Mouse (Mus musculus) heart, adult 11 months (tissue): ENCODE results near the gene Kcnk16.
"Not testable (repeated sequence)": the region's sequence is repeated elsewhere in the genome, so short reads cannot be mapped to it uniquely, and the experiment has no call there.

Experiments used
- DNase-seq: peaks from one replicate; pipeline ENCODE4 v3.0.0; 2022

The Kcnk16 gene

GRCm38 (mm10) chr14:20269082-20269809 is at the start of gene Kcnk16:
TSS of gene Kcnk16 (minus strand) at chr14:20269199.
- DNase-seq, result peak; percentile 86

- no peak for DNase-seq
Observed at GRCm38 (mm10) chr14:20315137-20315536, 46.1 kb upstream of the Kcnk16 start.

- DNase-seq, result not testable (repeated sequence)
Observed at GRCm38 (mm10) chr14:20305085-20305484, 36.1 kb upstream of the Kcnk16 start.

DNA sequence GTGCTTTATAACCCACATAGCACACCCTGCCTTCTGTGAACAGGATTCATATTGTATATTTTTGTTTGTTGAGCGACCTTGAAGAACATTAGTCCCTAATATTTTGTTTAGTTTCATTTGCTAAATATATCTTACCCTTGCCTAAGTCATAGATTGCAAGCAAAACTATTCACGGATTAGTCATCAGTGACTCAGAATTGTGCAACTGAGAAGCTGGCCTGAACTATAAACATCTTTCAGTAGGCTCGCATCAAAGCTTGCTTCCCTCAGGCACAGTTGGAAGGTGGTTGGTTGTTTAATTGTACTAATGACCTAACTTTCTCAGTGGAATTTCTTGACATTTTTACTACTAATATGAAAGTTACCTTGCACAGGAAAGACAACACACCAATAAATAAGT is 29.1 kb upstream of the Kcnk16 start:
- DNase-seq, result peak; percentile 90

DNA sequence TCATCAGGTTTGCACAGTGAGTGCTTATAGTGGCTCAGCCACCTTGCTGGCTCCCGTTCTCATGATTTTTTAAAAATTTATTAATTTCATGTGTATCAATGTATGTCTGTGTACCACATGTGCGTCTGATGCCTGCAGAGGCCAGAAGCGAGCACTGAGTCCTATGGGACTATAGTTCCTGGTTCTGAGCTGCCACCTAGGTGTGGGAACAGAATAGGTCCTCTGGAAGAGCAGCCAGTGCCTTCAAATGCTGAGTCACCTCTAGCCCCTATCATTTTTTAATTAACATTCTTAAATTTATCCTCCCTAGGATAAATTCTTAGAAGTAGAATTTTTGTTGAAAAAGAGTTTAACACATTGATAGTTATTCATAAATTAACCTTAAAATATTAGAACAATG is 28.6 kb upstream of the Kcnk16 start:
- DNase-seq, result no peak

DNA sequence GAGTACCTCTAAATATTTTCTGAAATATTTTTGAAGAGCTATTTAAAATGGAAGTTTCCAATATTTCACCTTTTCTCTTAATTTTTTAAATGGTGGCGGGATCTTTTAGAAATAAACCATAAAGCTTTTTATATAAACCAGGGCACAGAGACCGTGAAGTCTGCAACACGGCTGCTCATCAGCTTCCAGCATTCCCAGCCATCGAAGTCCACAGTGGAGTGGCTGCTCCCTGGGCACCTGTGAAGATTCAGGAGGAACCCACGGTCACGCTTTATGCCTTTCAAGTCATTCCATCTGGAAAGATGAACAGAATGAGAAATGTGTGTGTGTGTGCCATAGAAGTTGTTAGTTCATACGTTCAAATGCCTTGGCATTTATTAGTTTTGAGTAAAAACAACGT is 25.9 kb upstream of the Kcnk16 start:
- peak; percentile 70 for DNase-seq

GRCm38 (mm10) chr14:20294117-20294892 is 25.3 kb upstream of the Kcnk16 start, which contains the start of gene Nudt13:
TSS of gene Nudt13 (plus strand) at chr14:20294697.
- peak; percentile 99 for DNase-seq

- peak; percentile 84 for DNase-seq
Observed at GRCm38 (mm10) chr14:20291391-20291790, 22.4 kb upstream of the Kcnk16 start.

GRCm38 (mm10) chr14:20268421-20268820 is 578 bp downstream of the Kcnk16 start:
- peak; percentile 69 for DNase-seq

DNA sequence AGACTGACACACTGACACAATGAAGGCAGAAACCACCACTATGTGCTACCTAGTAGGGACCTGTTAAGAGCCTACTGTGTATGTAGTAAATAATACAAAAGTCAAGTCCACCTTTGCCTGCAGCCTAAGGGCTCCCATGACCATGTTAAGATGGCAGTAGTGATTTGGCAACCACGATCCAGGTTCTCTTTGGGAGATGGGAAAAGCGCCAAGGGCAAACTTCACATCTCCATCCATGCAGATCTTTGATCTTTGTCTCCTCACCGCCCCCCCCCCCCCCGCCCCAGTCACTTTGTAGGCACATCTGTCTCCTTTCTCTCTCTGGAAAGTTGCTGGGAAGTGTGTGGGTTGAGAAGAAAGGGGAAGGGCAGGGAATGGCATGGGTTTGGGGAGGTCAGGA is 6.7 kb downstream of the Kcnk16 start:
- DNase-seq, result no peak

DNA sequence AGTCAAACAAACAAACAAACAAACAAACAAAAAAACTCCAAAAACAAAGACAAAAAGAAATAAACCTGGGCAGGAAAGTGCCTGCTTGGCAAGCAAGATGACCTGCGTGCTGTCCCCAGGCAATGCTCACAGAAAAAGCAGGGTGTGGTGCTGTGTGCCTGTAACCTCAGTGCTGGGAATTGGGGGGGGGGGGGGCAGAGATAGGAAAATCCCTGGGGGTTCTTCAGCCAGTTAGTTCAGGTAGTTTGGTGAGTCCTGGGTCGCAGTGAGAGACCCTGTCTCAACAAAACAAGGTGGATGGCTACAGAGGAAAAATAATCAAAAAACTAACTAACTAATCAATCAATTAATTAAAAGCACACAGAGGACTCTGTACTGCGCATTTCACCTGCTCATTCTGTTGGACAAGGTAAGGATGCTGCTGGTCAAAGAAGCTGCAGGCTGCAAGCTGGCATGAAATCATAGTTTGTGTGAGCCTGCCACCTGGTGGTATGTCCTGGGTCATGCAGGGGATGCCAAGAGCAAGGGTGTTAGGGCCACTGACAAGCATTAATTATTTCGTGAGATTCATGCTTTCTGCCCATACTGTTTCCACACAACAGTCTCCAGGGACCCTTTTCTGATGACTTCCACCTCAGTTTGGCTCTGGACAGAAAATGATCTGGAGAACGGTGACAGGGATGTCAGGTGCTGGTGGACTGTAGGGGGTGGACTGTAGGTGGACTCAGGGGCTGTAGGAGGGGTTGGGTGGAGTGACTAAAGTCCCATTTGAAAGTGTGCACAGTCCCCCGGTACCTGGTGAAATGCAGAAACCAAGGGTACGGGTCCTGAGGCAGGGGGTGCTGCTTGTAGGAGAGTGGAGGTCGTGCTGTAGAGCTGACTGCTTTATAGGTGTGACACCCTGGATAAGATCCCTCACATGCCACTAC is 10.6 kb downstream of the Kcnk16 start:
- peak; percentile 93 for DNase-seq

DNA sequence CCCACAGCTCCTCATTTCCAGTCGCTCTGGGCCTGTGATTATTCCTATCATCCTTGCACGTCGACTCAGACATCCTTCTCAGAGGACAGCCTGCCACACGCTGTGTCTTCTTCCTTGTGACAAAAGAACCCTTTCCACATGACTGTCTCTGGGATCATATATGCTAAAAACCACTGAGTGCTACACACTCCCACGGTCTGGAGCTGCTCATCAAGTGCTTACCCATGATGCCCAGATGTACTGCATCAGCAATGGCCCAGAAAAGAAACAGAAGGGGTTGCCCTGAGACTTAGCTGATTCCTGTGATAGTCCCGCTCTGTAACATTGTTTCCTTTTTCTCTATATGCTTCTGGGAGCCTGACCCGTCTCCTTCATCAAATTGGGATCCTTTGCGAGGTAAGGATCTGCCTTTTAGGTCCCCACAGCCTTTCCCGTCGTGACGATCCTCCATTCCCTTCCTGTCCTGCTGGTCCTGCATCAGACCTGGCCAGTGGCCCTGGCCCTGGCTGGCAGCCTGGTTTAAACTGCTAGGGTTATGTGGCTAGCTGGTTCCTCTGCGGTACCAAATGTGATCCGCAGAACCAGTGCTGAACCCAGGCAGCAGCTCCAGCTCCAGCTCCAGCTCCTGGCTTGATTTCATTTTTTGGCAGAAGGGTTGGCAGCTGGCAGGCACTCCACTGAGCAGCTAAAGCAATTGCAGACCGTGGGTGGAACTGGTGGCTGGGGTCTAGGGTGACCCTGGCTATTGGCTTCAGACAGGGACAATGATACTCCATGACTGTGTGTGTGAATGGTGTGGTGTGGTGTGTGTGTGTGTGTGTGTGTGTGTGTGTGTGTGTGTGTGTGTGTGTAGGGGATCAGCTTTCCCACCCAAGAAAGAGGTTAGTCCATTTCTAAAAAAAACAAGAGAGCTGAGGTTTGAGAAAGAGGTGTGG is 18.5 kb downstream of the Kcnk16 start:
- DNase-seq, result peak; percentile 90

DNA sequence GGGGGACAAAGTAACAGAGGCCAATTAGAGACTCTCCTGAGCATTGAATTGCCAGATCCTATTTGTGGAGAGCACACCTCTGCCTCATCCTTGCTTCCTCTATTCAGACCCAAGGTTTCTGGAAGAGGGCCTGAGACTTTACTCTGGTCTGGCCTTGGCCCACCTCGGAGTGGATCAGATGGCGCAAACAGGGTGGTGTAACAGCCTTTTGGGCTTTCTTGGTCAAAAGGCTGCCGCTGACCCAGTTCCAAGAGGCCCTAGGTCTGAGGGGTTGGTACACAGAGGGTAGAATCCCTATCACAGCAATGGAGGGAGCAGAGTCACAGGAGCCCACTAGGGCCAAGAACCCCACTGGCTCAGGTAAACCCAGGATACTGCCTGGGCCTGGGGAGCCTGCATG is 21.0 kb downstream of the Kcnk16 start:
- DNase-seq, result no peak

DNA sequence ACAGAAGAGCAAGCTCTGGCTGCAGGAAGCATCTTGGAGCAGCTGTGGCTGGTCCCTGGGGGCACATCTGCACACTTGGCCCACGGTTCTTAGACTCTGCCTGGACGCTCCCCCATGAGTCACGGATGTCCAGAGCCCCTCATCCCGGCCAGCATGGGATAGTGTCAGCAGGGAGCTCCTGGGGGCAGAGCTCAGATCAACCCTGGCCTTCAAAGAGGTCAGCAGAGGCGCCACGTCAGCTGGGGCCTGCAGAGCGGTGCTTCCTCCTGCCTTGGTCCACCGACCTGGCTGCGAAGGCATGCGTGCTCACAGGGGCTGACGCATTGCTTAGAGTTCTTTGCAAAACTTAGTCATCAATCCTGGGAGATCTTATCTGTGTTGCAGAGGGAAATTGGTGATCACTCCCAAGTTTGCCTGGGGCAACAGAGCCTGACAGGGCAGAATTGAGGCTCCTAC is 22.2 kb downstream of the Kcnk16 start:
- DNase-seq, result peak; percentile 95

DNA sequence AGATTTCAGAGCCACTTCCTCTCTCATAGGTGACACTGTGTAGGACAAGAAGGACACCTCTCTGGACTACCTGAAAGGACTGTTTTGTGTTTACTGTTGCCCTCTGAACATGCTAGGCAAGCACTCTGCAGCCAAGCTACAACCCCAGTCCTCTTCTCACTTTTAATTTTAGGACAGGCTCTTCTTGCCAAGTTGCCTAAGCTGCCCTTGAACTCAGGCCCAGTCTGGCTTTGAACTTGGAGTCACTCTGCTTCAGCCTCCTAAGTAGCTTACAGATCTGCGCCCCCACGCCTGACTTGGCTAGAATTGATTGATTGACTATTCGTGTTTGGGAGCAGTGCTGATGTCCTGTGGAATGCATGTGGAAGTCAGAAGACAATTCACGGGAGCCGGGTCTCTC is 23.1 kb downstream of the Kcnk16 start:
- peak; percentile 85 for DNase-seq

- DNase-seq, result peak; percentile 93
Observed at GRCm38 (mm10) chr14:20245318-20245717, 23.7 kb downstream of the Kcnk16 start.

GRCm38 (mm10) chr14:20243158-20243557 is 25.8 kb downstream of the Kcnk16 start:
- DNase-seq, result peak; percentile 83

DNA sequence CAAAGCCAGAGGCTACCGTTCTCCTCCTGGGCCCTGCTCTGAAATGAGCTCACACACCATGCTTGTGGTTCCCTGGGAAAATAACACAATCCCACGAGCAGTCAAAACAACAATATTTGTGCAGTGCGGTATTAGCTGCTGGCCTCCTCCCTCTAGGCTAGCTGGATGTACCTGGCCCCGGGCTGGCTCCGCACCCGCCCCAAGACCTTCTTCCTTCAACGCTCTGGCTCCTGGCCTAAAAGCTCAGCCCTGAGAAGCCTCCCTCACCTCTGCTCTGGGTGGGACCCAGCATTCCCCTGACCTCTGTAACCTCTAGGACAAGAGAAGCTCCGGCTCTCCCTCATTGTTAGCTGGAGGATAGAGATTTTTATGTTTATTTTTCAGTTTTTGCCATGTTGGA is 26.5 kb downstream of the Kcnk16 start:
- DNase-seq, result peak; percentile 91

DNA sequence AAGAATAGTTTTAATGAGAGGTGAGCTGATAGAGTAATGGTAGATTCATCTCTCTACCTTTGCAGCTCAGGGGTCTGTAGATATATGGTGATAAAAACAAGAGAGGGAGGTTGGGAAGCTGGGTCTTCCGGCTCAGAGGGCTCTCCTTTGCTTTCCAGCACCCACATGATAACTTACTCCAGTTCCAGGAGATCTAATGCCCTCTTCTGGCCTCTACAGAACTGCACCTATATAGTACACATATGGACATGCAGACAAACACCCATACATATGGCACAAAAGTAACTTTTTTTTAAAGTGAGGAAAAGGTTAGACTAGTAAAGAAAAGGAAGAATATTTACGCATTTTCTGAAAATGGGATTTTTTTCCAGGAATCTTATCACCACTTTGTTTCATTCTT is 34.6 kb downstream of the Kcnk16 start:
- DNase-seq, result peak; percentile 16

- peak; percentile 81 for DNase-seq
Observed at GRCm38 (mm10) chr14:20233016-20233980, 35.7 kb downstream of the Kcnk16 start.
